Mouse (Mus musculus) macrophage (primary cell): ENCODE results near the gene Ihh. TPM values are rescaled to one million over a fixed set of nuclear protein-coding genes. Genes with fewer than 3 reads are reported as not detected.

Experiments used
- H3K27ac ChIP-seq: fragments of 350-480 bp; formaldehyde crosslinking; 2 replicates; pipeline ENCODE4 v1.9.0; 2021
- H3K36me3 ChIP-seq: fragments of 350-480 bp; formaldehyde crosslinking; 2 replicates; pipeline ENCODE4 v1.9.0; 2021; ENCODE audit errors: inconsistent target
- H3K4me3 ChIP-seq: fragments of 350-480 bp; formaldehyde crosslinking; 2 replicates; pipeline ENCODE4 v1.9.0; 2021; ENCODE audit errors: inconsistent target
- H3K79me2 ChIP-seq: fragments of 350-480 bp; formaldehyde crosslinking; 2 replicates; pipeline ENCODE4 v1.9.0; 2021; ENCODE audit errors: inconsistent target
- WGBS: methylation state at CpG from one replicate; pipeline ENCODE4 v1.1.7; 2026; ENCODE audit warnings: inconsistent platforms; ENCODE audit not compliant: missing documents; 5-methylcytosine and 5-hydroxymethylcytosine counted together
- polyA plus RNA-seq: library from polyadenylated mRNA; stranded (reverse); fragments of 250-400 nt; gene quantifications from 3 replicates; pipeline ENCODE4 v1.2.4, GENCODE M21; 2018; ENCODE audit warnings: inconsistent platforms

Gene Ihh
- polyA plus RNA-seq, 1 experiment from 2014 or later, result 0.06 TPM

DNA sequence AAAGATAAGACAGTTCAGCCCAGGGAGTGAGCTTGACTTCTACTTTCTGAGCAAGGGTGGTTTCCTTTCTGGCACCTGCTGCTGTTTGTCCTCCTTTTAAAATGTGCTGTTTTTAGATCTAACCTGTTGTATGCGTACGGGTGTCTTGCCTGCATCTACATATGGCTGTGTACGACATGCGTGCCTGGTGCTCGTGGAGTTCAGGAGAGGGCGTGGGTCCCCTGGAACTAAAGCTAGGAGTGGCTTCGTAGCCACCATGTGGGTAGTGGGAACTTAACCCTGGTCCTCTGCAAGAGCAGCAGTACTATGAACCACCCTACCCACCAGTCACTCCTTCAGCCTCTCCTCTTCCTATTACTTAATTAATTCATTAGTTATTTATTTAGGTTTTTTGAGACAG lies 8.6 kb upstream of the Ihh start:
- no peak overlapping the region for H3K4me3 ChIP-seq
- H3K27ac ChIP-seq, result no peak overlapping the region
- H3K79me2 ChIP-seq, result no peaks in the 10 kb centered on the region
- 79% methylated on average over 7 of the region's 7 CpGs for WGBS
- H3K36me3 ChIP-seq, result no peaks in the 10 kb centered on the region

GRCm38 (mm10) chr1:74950576-74951490 lies 639 bp downstream of the Ihh start:
- H3K79me2 ChIP-seq, result no peaks in the 10 kb centered on the region
- WGBS, result 4% methylated on average over 84 of the region's 84 CpGs
- H3K36me3 ChIP-seq, result no peaks in the 10 kb centered on the region
- H3K4me3 ChIP-seq, result no peak overlapping the region
- H3K27ac ChIP-seq, result no peak overlapping the region

DNA sequence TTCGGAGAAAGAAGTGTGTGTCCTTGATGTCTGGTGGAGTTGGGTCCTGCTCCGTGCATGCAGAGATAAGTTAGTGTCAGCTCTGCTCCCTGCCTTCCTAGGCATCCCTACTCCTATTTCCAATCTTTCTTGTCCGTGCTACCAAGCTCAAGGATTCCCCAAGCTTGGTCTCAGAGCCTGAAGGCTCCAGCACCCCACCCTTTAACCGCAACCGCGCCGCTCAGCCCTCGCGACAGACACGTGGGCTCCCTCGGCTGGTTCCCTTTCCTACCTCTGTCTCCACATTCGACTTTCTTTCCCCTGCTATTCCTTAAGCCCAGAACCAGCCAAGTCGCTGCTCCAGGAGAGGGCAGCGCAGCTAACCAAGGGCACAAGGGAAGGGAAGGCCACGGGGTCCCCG lies 1.4 kb downstream of the Ihh start:
- no peaks in the 10 kb centered on the region for H3K36me3 ChIP-seq
- H3K27ac ChIP-seq, result no peak overlapping the region
- no peak overlapping the region for H3K4me3 ChIP-seq
- 5% methylated on average over 16 of the region's 16 CpGs for WGBS
- H3K79me2 ChIP-seq, result no peaks in the 10 kb centered on the region

DNA sequence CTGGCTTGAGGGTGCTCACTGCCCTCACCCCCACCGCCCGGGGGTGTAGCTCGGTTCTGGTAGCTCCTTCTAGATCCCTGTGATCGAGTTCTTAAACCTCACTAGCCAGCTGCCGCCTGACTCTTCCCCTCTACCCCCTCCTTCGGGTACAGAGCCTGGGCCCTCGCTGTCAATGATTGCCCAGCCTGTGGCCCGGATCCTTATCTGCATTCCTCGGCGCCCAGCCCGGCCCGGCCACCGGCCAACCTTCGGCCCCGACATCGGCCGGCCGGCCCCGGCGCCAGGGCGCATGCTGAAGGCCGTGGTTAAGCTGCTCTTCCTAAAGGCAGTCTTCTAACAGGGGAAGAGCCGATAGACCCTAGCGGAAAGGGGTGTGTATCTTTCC lies 1.8 kb downstream of the Ihh start:
- Histone ChIP-seq H3K4me3 (no peak overlapping the region), H3K79me2 (no peaks in the 10 kb centered on the region), H3K27ac (no peak overlapping the region), H3K36me3 (no peaks in the 10 kb centered on the region)
- WGBS, result 6% methylated on average over 24 of the region's 24 CpGs

DNA sequence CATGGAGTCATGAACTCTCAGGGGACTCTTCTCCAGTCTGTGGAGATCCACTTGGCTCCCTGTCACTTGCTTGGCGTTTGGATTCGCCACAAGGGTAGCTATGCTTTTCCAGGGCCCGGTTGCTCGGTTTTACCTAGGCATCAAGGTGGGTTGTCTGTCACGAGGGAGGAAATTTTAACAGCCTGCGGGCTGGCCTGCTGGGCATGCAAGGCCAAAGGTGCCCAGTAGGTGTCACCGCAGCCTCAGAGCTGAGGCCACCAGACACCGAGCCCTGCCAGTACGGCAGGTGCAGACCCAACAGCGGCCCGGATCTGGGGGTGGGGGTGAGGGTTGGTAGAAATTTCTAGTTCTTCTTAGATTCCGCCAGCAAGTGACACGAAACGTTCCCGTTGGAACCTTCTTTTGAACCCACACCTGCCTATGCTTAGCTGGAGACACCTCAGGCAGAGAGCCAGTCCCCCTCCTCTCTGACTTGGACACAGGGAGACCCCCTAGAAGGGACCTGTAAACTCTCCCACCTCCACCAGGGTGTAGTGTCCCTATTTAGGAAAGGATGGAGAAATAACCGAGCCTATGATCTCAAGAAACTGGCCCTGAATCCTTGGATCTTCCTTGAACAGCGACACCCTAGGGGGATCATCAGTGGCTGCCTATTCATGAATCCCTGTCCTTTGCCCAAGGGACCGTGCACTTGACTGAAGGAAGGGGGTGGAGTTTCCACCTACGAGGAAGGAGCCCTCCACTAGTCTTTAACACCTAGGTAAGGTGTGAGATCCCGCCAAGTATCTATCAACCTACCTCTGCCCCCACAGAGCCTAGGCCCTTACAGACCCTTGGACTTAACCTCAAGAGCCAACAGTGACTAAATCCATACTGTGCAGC lies 2.4 kb downstream of the Ihh start:
- Histone ChIP-seq H3K4me3 (no peak overlapping the region), H3K27ac (no peak overlapping the region), H3K79me2 (no peaks in the 10 kb centered on the region), H3K36me3 (no peaks in the 10 kb centered on the region)
- 6% methylated on average over 20 of the region's 20 CpGs for WGBS

GRCm38 (mm10) chr1:74947986-74948670 lies 3.3 kb downstream of the Ihh start:
- no peak overlapping the region for H3K27ac ChIP-seq
- WGBS, result 2% methylated on average over 36 of the region's 41 CpGs
- no peaks in the 10 kb centered on the region for H3K36me3 ChIP-seq
- no peaks in the 10 kb centered on the region for H3K79me2 ChIP-seq
- no peak overlapping the region for H3K4me3 ChIP-seq

- Histone ChIP-seq H3K79me2 (no peaks in the 10 kb centered on the region), H3K27ac (no peak overlapping the region), H3K36me3 (no peaks in the 10 kb centered on the region), H3K4me3 (no peak overlapping the region)
- WGBS, result 66% methylated on average over 12 of the region's 12 CpGs
Observed at GRCm38 (mm10) chr1:74941651-74942360, 9.7 kb downstream of the Ihh start.

DNA sequence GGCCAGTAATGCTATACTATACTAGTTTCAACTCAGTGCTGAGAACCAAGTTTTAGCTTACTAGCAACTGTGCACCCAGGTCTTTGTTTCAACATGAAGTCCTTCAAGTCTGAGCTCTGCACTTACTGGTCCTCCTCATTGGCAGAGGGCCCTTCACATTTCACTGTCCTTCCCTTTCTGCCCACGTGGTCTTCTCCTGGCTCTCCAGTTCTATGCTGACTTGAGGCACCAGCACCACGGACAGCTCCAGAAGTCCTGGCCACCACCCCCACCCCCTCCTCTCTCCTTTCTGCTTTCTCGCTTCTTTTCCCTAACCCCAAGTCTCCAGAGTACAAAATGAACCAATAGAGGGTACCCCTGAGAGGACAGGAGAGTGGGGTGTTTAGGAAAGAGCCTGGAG lies 11.7 kb downstream of the Ihh start:
- 3% methylated on average over 3 of the region's 3 CpGs for WGBS

DNA sequence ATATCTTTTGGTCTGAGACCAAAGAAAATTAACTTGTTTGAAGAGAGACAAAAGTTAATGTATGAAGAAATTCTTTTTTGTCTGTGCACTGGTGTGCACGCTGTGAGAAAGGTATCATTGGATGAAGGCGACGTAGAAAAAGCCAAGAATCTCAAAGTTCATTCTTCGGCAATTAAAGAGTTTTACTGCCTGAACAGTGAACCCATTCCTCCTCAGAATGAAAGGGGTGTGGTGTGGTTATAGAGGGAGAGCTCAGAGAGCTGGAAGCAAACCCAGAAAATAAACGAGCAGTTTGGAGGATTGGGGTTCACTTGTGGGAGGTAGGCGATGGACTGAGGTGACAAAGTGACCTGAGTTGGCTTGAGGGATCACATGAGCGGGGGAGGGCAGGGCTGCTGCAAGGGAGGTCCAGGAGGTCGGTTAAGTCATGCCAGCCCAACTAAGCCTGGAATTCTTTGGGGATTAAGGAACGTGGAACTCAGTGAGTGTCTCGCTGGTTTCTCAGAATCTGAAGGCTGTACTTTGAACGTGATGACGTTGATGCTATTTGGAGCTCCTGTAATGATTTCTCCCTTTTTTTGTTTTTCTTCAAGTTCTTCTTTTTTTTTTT lies 15.1 kb downstream of the Ihh start:
- H3K27ac ChIP-seq, result no peak overlapping the region
- H3K79me2 ChIP-seq, result no peaks in the 10 kb centered on the region
- no peaks in the 10 kb centered on the region for H3K36me3 ChIP-seq
- WGBS, result 57% methylated on average over 12 of the region's 12 CpGs
- no peak overlapping the region for H3K4me3 ChIP-seq

More for the DNA sequence above, 11.7 kb downstream of the Ihh start:
- Histone ChIP-seq H3K79me2 (no peaks in the 10 kb centered on the region), H3K36me3 (no peaks in the 10 kb centered on the region), H3K27ac (no peak overlapping the region), H3K4me3 (no peak overlapping the region)

- no peak within 1 kb of the TSS for H3K4me3 ChIP-seq
- 3% methylated on average over 18 of the region's 18 CpGs for WGBS
- H3K36me3 ChIP-seq, result no peaks in the 10 kb centered on the region
Observed at GRCm38 (mm10) chr1:74935402-74935801, 16.1 kb downstream of the Ihh start, which contains the start of gene Cfap65. Gene Cfap65 (minus strand): TSS chr1:74935599.

GRCm38 (mm10) chr1:74927621-74928296 lies 23.7 kb downstream of the Ihh start:
- Histone ChIP-seq H3K36me3 (no peaks in the 10 kb centered on the region), H3K79me2 (no peaks in the 10 kb centered on the region), H3K27ac (no peak overlapping the region), H3K4me3 (no peak overlapping the region)
- WGBS, result 81% methylated on average over 9 of the region's 9 CpGs

More at GRCm38 (mm10) chr1:74935402-74935801, 16.1 kb downstream of the Ihh start, which contains the start of gene Cfap65:
- H3K27ac ChIP-seq, result no peak within 1 kb of the TSS
- H3K79me2 ChIP-seq, result no peaks in the 10 kb centered on the region

GRCm38 (mm10) chr1:74926721-74927120 lies 24.8 kb downstream of the Ihh start:
- Histone ChIP-seq H3K36me3 (no peaks in the 10 kb centered on the region), H3K79me2 (no peaks in the 10 kb centered on the region), H3K4me3 (no peak overlapping the region), H3K27ac (no peak overlapping the region)
- 42% methylated on average over 6 of the region's 6 CpGs for WGBS

DNA sequence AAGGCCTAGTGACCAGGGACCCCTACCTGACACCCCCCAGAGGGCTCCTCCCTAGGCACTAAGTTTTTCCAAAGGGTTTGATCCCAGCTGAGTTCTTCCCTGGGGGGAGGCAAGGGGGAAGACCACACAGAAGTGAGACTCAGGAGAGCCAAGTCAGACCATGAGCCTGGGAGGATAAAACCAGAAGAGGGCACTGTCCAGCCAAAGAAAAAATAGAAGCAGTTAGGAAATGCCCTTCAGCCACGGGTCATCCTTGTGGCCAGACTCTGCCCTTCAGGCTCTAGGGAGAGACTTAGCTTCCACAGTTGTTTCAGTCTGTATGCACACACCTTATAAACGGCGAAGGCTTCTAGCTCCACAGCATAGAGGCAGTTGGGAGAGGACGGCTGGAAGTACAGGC lies 27.0 kb downstream of the Ihh start:
- H3K27ac ChIP-seq, result no peak overlapping the region
- 62% methylated on average over 4 of the region's 4 CpGs for WGBS
- H3K79me2 ChIP-seq, result no peaks in the 10 kb centered on the region
- no peaks in the 10 kb centered on the region for H3K36me3 ChIP-seq
- no peak overlapping the region for H3K4me3 ChIP-seq
